Comparison of ENCODE assay signal across 8 mouse cellular contexts in genomic region chr9:21137229-21137628, GRCm38 (mm10). TPM values are rescaled to one million over a fixed set of nuclear protein-coding genes. Genes with fewer than 3 reads are reported as not detected.
DNase-seq lines count a peak whose midpoint lies in the region; ATAC-seq lines count a peak whose summit lies in the region.

No protein-coding gene starts in this region.

- no peak for DNase-seq in frontal cortex, postnatal 10 days (ENCODE audit: low spot score in 2 of 2)
- DNase-seq in cerebellum, adult 18-20 months, result peak; percentile 62 to 65
- DNase-seq in frontal cortex, postnatal 25 days (ENCODE audit: low spot score in 2 of 2), result peak; percentile 45 to 50
- peak; percentile 65 to 69 for DNase-seq in layer of hippocampus, postnatal 10 days (ENCODE audit: low spot score in 2 of 2)
- peak; percentile 89 for DNase-seq in lung, postnatal 36 days
- peak; percentile 55 to 66 for DNase-seq in spleen, postnatal 36 days (ENCODE audit: low spot score in 2 of 2)

- ATAC-seq in frontal cortex, adult (ENCODE audit: low TSS enrichment), result peak; percentile 55; the same call in 1 of the 2 replicates
- peak; percentile 31 for ATAC-seq in CD4-positive, CD25-positive, alpha-beta regulatory T cell, adult 4 months

RNA-seq across cellular contexts. Expression of gene Tyk2, which starts 6.2 kb away (rescaled TPM):
- 10 to 100 TPM; 35.2 to 77.5 TPM for polyA plus RNA-seq in CD4-positive, CD25-positive, alpha-beta regulatory T cell, adult 4 months (2017; shearing (Covaris generic))
- total RNA-seq in layer of hippocampus, postnatal 10 days (2021), result 10 to 100 TPM; 12.7 to 14.0 TPM

RNA-seq across cellular contexts. Expression of gene Cdc37, which starts 12.6 kb away (rescaled TPM):
- 100 to 1,000 TPM; 100 to 115 TPM for polyA plus RNA-seq in CD4-positive, CD25-positive, alpha-beta regulatory T cell, adult 4 months (2017; shearing (Covaris generic))
- 100 to 1,000 TPM; 136 to 139 TPM for total RNA-seq in layer of hippocampus, postnatal 10 days (2021)

RNA-seq across cellular contexts. Expression of gene Pde4a, which starts 28.3 kb away (rescaled TPM):
- polyA plus RNA-seq in CD4-positive, CD25-positive, alpha-beta regulatory T cell, adult 4 months (2017; shearing (Covaris generic)), result 1 to 10 TPM in 1 of 2 experiments, under 1 TPM in 1; 0.67 to 1.3 TPM
- 10 to 100 TPM; 58.9 to 59.5 TPM for total RNA-seq in layer of hippocampus, postnatal 10 days (2021)

RNA-seq across cellular contexts. Expression of gene Raver1, which starts 45.4 kb away (rescaled TPM):
- polyA plus RNA-seq in CD4-positive, CD25-positive, alpha-beta regulatory T cell, adult 4 months (2017; shearing (Covaris generic)), result 10 to 100 TPM; 18.5 to 21.1 TPM
- 10 to 100 TPM; 36.1 to 37.6 TPM for total RNA-seq in layer of hippocampus, postnatal 10 days (2021)

RNA-seq across cellular contexts. Expression of gene Gm38431, which starts 45.4 kb away (rescaled TPM):
- polyA plus RNA-seq in CD4-positive, CD25-positive, alpha-beta regulatory T cell, adult 4 months (2017; shearing (Covaris generic)), result 1 to 10 TPM in 1 of 2 experiments, under 1 TPM in 1; 0.20 to 2.9 TPM
- total RNA-seq in layer of hippocampus, postnatal 10 days (2021), result 1 to 10 TPM; 2.4 to 3.4 TPM

Comparison
In these comparisons a context has a peak if more than half of its experiments do, and no peak if none do; other contexts are left out.
1. DNase-seq: peak in cerebellum, adult 18-20 months (2 of 2), frontal cortex, postnatal 25 days (2 of 2), layer of hippocampus, postnatal 10 days (2 of 2), lung, postnatal 36 days (single experiment) and spleen, postnatal 36 days (2 of 2); none in frontal cortex, postnatal 10 days (0 of 2).